Mouse (Mus musculus): ENCODE measurements around the gene Hdac5. TPM values are rescaled to one million over a fixed set of nuclear protein-coding genes. Genes with fewer than 3 reads are reported as not detected.
"Not testable (repeated sequence)": the region's sequence is repeated elsewhere in the genome, so short reads cannot be mapped to it uniquely, and the experiment has no call there.

Gene Hdac5
- total RNA-seq, 4 experiments from 2014 or later = 77.5 to 86.2 (median 83.2) TPM

- DNase-seq (ENCODE audit: low spot score in 2 of 2) = no peak
These were observed 44.3 kb downstream of the Hdac5 start for GRCm38 (mm10) chr11:102185677-102186076.

- peak; percentile 90 to 91 for DNase-seq (ENCODE audit: low spot score in 2 of 2)
These were observed 45.1 kb downstream of the Hdac5 start, which contains the start of gene Lsm12 for GRCm38 (mm10) chr11:102184646-102185495. Gene Lsm12, minus strand, starts transcription at chr11:102185296.

GRCm38 (mm10) chr11:102184253-102184645 is 45.7 kb downstream of the Hdac5 start:
- DNase-seq (ENCODE audit: low spot score in 2 of 2) = no peak

DNA sequence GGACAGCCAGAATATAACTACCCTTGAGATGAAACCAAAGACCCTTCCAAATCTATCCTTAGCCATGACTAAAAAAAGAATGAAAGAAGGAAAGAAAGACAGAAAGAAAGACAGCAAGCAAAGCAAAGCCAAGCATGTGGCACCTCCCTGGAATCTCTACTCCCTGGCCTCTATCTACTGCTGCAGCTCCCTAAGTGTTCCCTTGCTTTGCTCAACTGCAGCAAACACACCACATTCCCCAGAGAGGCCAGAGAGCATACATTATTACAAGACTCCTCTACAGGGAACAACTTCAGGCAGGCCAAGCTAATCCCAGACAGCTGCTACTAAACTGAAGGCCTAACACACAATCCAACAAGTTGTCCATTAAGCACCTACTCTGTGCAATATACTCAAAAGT is 50.1 kb downstream of the Hdac5 start:
- no peak for DNase-seq (ENCODE audit: low spot score in 2 of 2)

- DNase-seq (ENCODE audit: low spot score in 2 of 2) = no peak
These were observed 61.3 kb downstream of the Hdac5 start for GRCm38 (mm10) chr11:102168689-102169088.

DNA sequence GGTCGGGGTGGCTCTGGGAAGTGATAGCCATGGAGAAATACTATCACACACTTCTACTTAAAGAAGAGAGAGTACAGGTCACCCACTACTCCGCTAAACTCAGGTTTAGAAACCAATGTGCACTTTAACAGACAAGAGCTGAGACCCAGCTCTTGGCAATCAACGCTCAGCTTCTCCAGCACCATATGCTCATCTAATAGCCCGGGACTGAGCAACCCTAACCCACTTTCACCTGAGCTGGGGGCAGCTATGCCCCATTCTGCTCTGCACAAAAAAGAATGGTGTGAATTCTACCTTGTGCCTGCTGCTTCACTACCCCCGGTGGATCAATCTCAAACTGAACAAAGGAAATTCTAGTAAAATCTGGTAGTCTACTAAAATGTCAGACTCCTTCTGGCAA is 62.4 kb downstream of the Hdac5 start:
- no peak for DNase-seq (ENCODE audit: low spot score in 2 of 2)

GRCm38 (mm10) chr11:102165971-102166722 is 63.8 kb downstream of the Hdac5 start:
- DNase-seq (ENCODE audit: low spot score in 2 of 2) = peak; percentile 24 to 27

DNA sequence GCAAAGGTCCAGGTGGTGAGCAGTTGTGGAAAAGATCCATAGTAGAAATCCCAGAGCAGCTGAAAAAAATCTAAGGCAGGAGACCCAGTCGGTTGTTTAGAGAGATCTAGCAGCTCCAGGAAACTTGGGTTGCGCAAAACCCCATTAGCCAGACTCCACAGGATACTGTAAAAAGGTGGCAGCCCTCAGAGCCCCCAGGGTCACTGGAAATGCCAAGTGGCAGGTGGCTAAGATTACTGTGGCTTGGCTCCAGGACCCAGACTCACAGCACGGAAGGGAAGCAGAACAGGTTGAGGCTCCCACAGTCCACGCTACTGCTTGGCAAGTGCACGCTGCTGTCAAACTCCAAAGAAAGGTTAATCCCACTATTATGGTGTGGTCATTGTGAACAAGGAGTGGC is 70.2 kb downstream of the Hdac5 start:
- DNase-seq (ENCODE audit: low spot score in 2 of 2) = peak in 1 of 2 experiments; percentile 32

GRCm38 (mm10) chr11:102158024-102158423 is 71.9 kb downstream of the Hdac5 start:
- not testable (repeated sequence) for DNase-seq (ENCODE audit: low spot score in 2 of 2)

DNA sequence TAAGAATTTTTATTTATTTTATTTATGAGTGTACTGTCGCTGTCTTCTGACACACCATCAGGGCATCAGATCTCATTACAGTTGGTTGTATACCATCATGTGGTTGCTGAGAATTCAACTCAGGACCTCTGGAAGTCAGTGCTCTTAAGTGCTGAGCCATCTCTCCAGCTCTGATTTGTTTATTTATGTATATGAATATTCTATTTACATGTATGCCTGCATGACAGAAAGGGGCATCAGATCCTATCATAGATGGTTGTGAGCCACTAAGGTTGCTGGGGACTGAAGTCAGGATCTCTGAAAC is 73.2 kb downstream of the Hdac5 start:
- DNase-seq (ENCODE audit: low spot score in 2 of 2) = no peak

DNA sequence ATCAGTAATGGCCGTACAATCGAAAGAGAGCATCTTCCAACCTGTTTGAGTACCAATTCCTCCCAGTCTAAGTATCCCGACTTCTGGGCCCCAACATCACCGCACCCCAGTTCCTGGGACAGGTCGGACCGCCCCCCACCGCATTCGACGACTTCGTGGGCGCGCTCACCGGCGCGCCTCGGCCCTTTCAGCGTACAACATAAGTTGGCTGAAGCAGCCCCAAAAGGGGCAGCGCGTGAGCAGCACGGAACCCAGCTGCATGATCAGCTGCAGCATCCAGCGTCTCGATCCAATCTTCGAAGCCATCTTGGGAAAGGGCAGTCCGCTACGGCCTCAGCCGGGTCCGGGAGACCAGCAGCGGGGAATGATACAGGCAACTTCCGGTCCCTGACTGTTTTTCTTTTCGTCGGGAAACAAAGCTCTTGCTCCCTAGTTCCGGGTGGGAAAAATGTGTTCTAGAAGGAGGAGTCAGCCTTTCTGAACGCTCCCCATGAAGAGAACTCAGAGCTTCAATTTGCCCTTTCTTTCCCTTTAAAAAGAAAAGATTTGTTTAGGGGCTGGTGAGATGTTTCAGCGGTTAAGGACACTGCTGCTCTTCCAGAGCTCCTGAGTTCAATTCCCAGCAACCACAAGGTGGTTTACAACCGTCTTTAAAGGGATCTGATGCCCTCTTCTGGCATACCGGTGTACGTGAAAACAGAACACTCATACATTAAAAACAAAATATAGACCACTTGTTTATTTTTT is 73.8 kb downstream of the Hdac5 start, which contains the start of gene Tmem101:
Gene Tmem101, minus strand, starts transcription at position 366 of the 747 bp plus-strand sequence.
- DNase-seq (ENCODE audit: low spot score in 2 of 2) = peak; percentile 83 to 88

GRCm38 (mm10) chr11:102147213-102147989 is 82.6 kb downstream of the Hdac5 start:
- no peak for DNase-seq (ENCODE audit: low spot score in 2 of 2)

DNA sequence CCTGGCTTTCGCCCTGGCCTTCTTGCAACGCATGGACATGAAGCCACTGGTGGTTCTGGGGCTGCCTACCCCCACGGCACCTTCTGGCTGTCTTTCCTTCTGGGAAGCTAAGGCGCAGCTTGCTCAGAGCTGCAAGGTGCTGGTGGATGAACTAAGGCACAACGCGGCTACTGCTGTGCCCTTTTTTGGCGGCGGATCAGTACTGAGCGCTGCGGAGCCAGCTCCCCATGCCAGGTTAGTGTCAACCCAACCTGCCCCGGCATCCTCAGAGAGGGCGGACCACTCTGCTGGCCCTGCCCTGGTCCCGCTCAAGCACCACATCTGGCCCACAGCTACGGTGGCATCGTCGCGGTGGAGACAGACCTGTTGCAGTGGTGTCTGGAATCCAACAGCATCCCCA is 83.4 kb downstream of the Hdac5 start:
- no peak for DNase-seq (ENCODE audit: low spot score in 2 of 2)

- no peak for DNase-seq (ENCODE audit: low spot score in 2 of 2)
These were observed 84.0 kb downstream of the Hdac5 start for GRCm38 (mm10) chr11:102146005-102146404.

DNA sequence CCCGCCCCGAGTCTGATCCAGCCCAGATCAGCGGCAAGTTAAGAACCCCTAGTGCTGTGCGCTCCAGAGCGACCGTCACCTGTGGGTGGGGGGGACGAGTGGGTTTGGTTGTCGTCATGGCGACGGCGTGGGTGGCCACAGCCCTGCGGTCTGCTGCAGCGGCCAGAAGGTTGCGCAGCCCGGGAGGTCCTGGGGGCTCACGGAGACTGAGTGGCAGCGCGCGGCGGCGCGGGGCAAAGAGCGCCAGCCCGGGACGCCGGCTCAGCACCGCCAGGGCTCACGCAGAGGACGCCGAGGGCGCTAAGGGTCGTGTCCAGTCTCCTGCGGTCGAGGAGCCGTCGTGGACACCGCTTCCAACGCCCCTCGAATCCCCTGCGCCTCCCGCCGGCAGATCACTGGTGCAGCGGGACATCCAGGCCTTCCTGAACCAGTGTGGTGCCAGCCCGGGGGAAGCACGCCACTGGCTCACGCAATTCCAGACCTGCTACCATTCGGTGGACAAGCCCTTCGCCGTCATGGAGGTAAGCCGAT is 84.4 kb downstream of the Hdac5 start, which contains the start of gene Nags:
Gene Nags, plus strand, starts transcription at position 43 of the 531 bp plus-strand sequence.
- no peak for DNase-seq (ENCODE audit: low spot score in 2 of 2)

- DNase-seq (ENCODE audit: low spot score in 2 of 2) = no peak
These were observed 85.0 kb downstream of the Hdac5 start for GRCm38 (mm10) chr11:102144957-102145470.
